Mouse (Mus musculus): ENCODE results near the gene Scgb1c1.
"Not testable (repeated sequence)": the region's sequence is repeated elsewhere in the genome, so short reads cannot be mapped to it uniquely, and the experiment has no call there.

The Scgb1c1 gene

DNA sequence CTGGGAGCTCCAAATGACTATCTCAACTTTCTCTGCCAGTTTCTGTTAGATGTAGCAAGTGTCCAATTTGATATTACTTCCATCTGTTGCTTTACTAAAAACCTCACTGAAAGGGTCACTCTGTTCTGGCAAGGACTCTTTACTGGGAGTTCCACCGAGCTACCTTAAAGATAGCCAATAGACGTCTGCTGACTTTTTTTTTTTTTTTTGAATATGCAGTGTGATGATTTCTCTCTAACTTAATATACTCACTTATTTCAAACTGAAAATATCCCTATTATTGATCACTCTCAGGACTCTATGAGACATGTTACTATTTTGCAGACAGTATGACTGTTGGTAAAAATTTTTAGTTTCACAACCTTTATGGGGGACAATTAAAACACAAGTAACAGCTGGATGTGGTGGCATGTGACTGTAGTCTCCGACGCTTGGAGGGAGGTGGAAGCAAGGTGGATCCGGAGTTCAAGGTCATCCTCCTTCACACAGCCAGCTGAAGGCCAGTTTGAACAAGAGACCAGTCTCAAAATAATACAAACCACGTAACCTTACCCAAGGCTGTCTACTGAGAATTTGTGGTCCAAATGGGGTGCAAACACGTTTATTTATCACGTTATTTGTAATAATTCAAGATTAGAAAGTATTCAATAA lies 35.6 kb downstream of the Scgb1c1 start:
- no peak for DNase-seq (ENCODE audit: low read depth, low spot score)

DNA sequence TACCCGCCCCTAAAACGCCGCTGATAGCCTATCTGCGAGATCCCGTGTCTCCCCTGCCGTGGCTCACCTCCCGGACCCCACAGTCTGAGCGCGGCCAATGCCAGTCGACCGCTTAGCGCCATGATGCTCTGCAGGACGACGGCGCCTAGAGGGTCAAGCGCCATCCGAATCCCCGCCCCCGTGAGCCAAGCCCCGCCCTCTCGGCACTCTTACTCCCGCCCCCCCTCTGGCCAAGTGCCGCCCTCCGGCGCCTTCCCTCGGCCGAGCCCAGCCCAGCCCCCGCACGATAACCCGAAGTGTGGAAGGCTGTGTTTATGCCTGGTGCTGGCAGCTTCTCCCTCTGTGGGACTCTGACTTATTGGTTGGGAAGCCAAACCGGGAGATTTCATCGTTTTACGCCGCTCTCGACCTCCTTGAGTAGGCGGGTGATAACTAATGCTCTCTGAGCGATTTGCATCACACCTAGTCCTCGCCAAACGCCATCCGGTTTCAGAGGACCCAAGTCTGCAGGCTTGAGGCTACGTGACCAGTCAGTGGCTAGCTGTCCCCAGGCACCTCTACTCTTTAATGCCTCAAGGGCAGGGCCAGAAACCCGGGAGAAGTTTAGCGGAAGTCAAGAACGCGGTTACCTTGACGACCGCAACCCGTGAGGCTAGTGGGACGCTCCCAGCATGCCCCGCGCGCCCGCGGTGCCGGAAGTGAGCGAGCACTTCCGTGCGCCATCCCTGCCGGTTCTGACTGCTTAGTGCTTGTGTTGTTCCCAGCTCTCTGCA lies 36.5 kb downstream of the Scgb1c1 start, which contains the start of the genes Psmd13 and Sirt3:
Gene Psmd13 (plus strand): TSS at position 273 of the 773 bp plus-strand sequence.
Gene Sirt3 (minus strand): TSS at position 614 of the 773 bp plus-strand sequence.
- DNase-seq (ENCODE audit: low read depth, low spot score), result peak; percentile 90

DNA sequence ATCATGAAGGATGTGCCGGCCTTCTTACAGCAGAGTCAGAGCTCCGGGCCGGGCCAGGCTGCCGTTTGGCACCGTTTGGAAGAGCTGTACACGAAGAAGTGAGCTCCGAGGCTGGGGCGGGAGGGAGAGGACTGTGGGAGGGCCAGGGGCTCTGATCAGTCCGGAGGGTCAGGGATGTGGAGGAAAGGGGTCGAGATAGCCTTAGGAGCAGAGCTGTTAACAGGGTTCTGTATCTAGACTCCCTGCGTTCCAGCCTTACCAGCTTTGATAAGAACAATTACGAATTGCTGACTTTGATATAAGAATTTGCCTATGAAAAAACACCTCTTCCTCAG lies 37.1 kb downstream of the Scgb1c1 start:
- DNase-seq (ENCODE audit: low read depth, low spot score), result no peak

DNA sequence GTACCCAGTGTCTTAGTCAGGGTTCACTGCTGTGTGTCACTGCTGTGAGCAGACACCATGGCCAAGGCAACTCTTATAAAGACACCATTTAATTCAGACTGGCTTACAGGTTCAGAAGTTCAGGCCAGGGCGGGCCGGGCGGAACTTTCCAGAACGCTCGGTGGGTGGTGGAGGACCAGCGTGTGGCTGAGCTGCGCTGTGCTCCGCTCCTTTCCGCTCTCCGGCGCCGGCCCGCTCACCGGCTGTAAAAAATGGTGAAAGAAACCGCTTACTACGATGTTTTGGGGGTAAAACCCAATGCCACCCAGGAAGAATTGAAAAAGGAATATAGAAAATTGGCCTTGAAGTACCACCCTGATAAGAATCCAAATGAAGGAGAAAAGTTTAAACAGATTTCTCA lies 45.3 kb downstream of the Scgb1c1 start:
- not testable (repeated sequence) for DNase-seq (ENCODE audit: low read depth, low spot score)

DNA sequence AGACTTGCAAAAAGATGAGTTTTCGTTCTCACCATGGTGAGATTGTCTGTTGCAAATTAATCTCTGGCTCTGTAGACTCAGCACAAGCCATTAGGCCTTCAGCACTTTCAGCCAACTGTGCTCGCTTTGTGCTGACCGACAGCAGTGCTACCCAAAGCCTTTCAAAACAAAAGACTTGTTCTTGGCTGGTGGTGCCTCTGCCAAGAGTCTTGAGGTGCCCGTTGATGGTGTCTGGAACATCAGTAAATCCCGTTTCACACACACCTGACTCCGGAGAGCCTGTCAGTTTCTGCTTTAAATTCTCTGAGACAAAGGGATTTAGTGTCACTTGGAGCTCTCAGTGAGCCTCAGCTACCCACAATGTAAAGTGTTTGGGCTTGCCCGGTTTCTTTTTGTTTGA lies 48.7 kb downstream of the Scgb1c1 start:
- no peak for DNase-seq (ENCODE audit: low read depth, low spot score)

DNA sequence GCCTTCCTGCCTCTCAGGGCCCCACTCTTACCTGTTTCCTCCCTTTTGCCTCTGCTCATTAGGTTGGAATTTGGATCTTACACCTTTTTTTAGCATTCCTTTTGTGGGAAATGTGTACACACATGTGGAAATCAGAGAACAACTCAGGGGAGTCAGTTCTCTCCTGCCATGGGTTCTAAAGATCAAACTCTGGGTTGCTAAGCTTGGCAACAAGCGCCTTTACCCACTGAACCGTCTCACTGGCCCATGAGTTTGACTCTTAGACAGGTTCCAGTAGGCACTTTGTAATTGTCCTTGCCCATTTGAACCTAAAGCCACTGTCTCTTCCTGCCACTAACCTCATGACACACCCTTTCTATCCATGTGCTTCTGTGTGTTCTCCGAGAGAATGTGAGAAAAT lies 49.3 kb downstream of the Scgb1c1 start:
- DNase-seq (ENCODE audit: low read depth, low spot score), result no peak
